Mouse (Mus musculus): ENCODE results near the gene Sbds. TPM values are rescaled to one million over a fixed set of nuclear protein-coding genes. Genes with fewer than 3 reads are reported as not detected.

The Sbds gene
- polyA plus RNA-seq, 2 experiments, result 35.8 to 38.1 TPM

DNA sequence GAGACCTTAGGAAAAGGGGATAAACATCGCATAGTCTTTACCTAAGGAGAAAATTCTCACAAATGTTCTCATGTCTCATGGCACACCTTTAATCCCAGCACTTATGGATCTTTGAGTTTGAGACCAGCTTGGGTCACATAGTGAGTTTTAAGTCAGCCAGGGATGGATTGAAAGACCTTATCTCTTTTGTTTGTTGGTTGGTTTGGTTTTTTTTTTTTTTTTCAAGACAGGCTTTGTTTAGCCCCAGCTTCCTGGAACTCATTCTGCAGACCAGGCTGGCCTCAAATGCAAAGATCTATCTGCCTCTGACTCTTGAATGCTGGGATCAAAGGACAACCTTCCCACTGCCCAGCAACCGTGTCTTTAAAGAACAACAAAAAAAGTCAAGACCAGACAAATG lies 34.0 kb downstream of the Sbds start:
- Histone ChIP-seq H3K9ac (replicated peaks) (peak overlapping the region; percentile 91), H3K4me2 (ENCODE audit: low read depth) (peak overlapping the region; percentile 96), H3K4me1 (replicated peaks; ENCODE audit: control insufficient read depth in 2 of 2, insufficient read depth in 2 of 2, low read length in 1 of 2) (peaks cover 18 to 19% of the 10 kb centered on the region in 2 experiments), H3K9me3 (ENCODE audit: control insufficient read depth, low read length) (no peaks in the 10 kb centered on the region), H3K27ac (no peak overlapping the region; the same call in none of the 2 replicates), H3K36me3 (replicated peaks; ENCODE audit: control insufficient read depth, insufficient read depth, low read depth) (peaks cover 6% of the 10 kb centered on the region; the same call in 1 of the 2 replicates), H3K27me3 (ENCODE audit: control insufficient read depth, insufficient read depth, low read length) (no peaks in the 10 kb centered on the region), H3K4me3 (ENCODE audit: insufficient read depth in 1 of 2, low read depth in 2 of 2, low read length in 2 of 2) (peak overlapping the region; percentile 88 to 99; a peak in 3 of 4 replicates)
- DNase-seq (ENCODE audit: low read depth in 3 of 3, low spot score in 3 of 3) (no peak), ATAC-seq (ENCODE audit: insufficient read depth) (no peak)
- no peak for TF ChIP-seq CTCF (IDR thresholded peaks at IDR 0.05; ENCODE audit: low read depth)
- TF ChIP-seq EP300 (IDR thresholded peaks at IDR 0.05; ENCODE audit: low read depth), result no peak
- WGBS (ENCODE audit: insufficient replicate concordance), result 50% methylated on average over 2 of the region's 2 CpGs

GRCm38 (mm10) chr5:130218336-130218735 lies 37.0 kb downstream of the Sbds start:
- ATAC-seq (ENCODE audit: insufficient read depth) (no peak), DNase-seq (ENCODE audit: low read depth in 3 of 3, low spot score in 3 of 3) (no peak)
- peaks cover under 1% of the 10 kb centered on the region; the same call in 1 of the 2 replicates for H3K36me3 ChIP-seq (replicated peaks; ENCODE audit: control insufficient read depth, insufficient read depth, low read depth)
- no peaks in the 10 kb centered on the region for H3K9me3 ChIP-seq (ENCODE audit: control insufficient read depth, low read length)
- 83% methylated on average over 5 of the region's 5 CpGs for WGBS (ENCODE audit: insufficient replicate concordance)
- peaks cover 11 to 12% of the 10 kb centered on the region in 2 experiments for H3K4me1 ChIP-seq (replicated peaks; ENCODE audit: control insufficient read depth in 2 of 2, insufficient read depth in 2 of 2, low read length in 1 of 2)
- no peak overlapping the region for H3K27ac ChIP-seq
- H3K4me3 ChIP-seq (ENCODE audit: insufficient read depth in 1 of 2, low read depth in 2 of 2, low read length in 2 of 2), result no peak overlapping the region
- H3K9ac ChIP-seq (replicated peaks), result no peak overlapping the region
- H3K27me3 ChIP-seq (ENCODE audit: control insufficient read depth, insufficient read depth, low read length), result no peaks in the 10 kb centered on the region
- no peak overlapping the region for H3K4me2 ChIP-seq (ENCODE audit: low read depth)
- TF ChIP-seq CTCF (IDR thresholded peaks at IDR 0.05; ENCODE audit: low read depth), result no peak
- TF ChIP-seq EP300 (IDR thresholded peaks at IDR 0.05; ENCODE audit: low read depth), result no peak

DNA sequence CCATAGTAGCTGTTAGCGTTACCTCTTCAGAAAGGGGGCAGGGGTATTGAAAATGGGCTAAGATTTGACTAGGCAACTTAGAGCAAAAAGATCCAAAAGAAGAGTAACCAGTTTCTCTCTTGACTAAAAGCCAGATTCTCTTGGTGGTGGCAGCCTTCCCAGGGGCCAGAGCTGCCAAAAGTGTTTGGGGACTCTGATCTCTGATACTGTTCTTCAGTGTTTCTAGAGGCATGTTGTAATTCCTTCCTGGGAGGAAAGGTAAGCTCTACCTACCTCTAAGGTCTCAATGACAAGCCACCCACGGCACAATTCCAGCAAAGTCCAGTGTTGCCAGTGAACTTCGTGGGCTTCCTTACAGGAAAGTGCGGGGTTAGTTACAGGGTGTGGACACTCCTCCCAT lies 37.9 kb downstream of the Sbds start:
- Histone ChIP-seq H3K9ac (replicated peaks) (no peak overlapping the region), H3K36me3 (replicated peaks; ENCODE audit: control insufficient read depth, insufficient read depth, low read depth) (peaks cover 8% of the 10 kb centered on the region; the same call in 1 of the 2 replicates), H3K4me2 (ENCODE audit: low read depth) (no peak overlapping the region), H3K27me3 (ENCODE audit: control insufficient read depth, insufficient read depth, low read length) (no peaks in the 10 kb centered on the region), H3K4me3 (ENCODE audit: insufficient read depth in 1 of 2, low read depth in 2 of 2, low read length in 2 of 2) (no peak overlapping the region), H3K9me3 (ENCODE audit: control insufficient read depth, low read length) (no peaks in the 10 kb centered on the region), H3K27ac (no peak overlapping the region), H3K4me1 (replicated peaks; ENCODE audit: control insufficient read depth in 2 of 2, insufficient read depth in 2 of 2, low read length in 1 of 2) (peaks cover 8 to 9% of the 10 kb centered on the region in 2 experiments)
- DNase-seq (ENCODE audit: low read depth in 3 of 3, low spot score in 3 of 3), result no peak
- WGBS (ENCODE audit: insufficient replicate concordance), result 80% methylated on average over 4 of the region's 4 CpGs
- no peak for ATAC-seq (ENCODE audit: insufficient read depth)
- TF ChIP-seq EP300 (IDR thresholded peaks at IDR 0.05; ENCODE audit: low read depth) (no peak), CTCF (IDR thresholded peaks at IDR 0.05; ENCODE audit: low read depth) (no peak)

DNA sequence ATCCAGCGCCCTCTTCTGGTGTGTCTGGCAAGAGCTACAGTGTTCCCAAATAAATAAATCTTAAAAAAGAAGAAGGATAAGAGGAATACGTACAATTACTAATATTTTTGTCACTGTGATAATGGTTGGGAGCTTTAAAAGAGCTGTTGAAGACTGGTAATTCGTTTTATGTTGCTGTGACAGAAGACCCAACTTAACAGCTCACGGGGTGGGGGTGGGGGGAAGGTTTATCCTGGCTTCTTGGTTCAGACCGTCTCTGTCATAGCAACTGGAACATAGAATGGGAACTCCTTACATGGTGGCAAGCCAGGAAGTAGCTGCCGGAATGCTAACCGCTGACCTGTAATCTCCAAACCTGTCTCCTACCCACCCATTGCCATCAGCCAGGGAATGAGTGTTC lies 38.5 kb downstream of the Sbds start, which contains the start of gene Tmem248:
TSS of gene Tmem248 (plus strand) at position 301 of the 400 bp plus-strand sequence.
- no peak for ATAC-seq (ENCODE audit: insufficient read depth)
- Histone ChIP-seq H3K4me1 (replicated peaks; ENCODE audit: control insufficient read depth in 2 of 2, insufficient read depth in 2 of 2, low read length in 1 of 2) (peaks cover 7 to 9% of the 10 kb centered on the region in 2 experiments), H3K9ac (replicated peaks) (no peak within 1 kb of the TSS), H3K27ac (no peak within 1 kb of the TSS), H3K27me3 (ENCODE audit: control insufficient read depth, insufficient read depth, low read length) (no peaks in the 10 kb centered on the region), H3K4me3 (ENCODE audit: insufficient read depth in 1 of 2, low read depth in 2 of 2, low read length in 2 of 2) (no peak within 1 kb of the TSS), H3K9me3 (ENCODE audit: control insufficient read depth, low read length) (no peaks in the 10 kb centered on the region), H3K4me2 (ENCODE audit: low read depth) (no peak within 1 kb of the TSS), H3K36me3 (replicated peaks; ENCODE audit: control insufficient read depth, insufficient read depth, low read depth) (peaks cover 13% of the 10 kb centered on the region)
- WGBS (ENCODE audit: insufficient replicate concordance), result 72% methylated on average over 7 of the region's 7 CpGs
- DNase-seq (ENCODE audit: low read depth in 3 of 3, low spot score in 3 of 3), result no peak
- TF ChIP-seq EP300 (IDR thresholded peaks at IDR 0.05; ENCODE audit: low read depth) (no peak), CTCF (IDR thresholded peaks at IDR 0.05; ENCODE audit: low read depth) (no peak)

DNA sequence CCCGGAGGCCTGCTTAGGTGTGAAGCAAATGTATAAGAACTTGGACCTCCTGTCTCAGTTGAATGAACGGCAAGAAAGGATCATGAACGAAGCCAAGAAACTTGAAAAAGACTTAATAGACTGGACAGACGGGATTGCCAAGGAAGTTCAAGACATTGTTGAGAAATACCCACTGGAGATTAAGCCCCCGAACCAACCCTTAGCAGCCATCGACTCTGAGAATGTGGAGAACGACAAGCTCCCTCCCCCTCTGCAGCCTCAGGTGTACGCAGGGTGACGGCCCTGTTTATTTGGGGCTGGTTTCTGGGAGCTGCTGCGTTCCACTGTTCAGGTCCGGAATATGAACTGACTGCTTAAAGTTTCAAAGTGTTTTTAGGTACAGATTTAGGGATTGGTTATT lies 42.4 kb downstream of the Sbds start:
- no peak overlapping the region for H3K9ac ChIP-seq (replicated peaks)
- no peak for TF ChIP-seq CTCF (IDR thresholded peaks at IDR 0.05; ENCODE audit: low read depth)
- no peak for TF ChIP-seq EP300 (IDR thresholded peaks at IDR 0.05; ENCODE audit: low read depth)
- H3K4me3 ChIP-seq (ENCODE audit: insufficient read depth in 1 of 2, low read depth in 2 of 2, low read length in 2 of 2), result no peak overlapping the region
- H3K4me1 ChIP-seq (replicated peaks; ENCODE audit: control insufficient read depth in 2 of 2, insufficient read depth in 2 of 2, low read length in 1 of 2), result no peaks in the 10 kb centered on the region
- H3K27ac ChIP-seq, result no peak overlapping the region
- peaks cover 46% of the 10 kb centered on the region for H3K36me3 ChIP-seq (replicated peaks; ENCODE audit: control insufficient read depth, insufficient read depth, low read depth)
- H3K9me3 ChIP-seq (ENCODE audit: control insufficient read depth, low read length), result no peaks in the 10 kb centered on the region
- WGBS (ENCODE audit: insufficient replicate concordance), result 85% methylated on average over 11 of the region's 11 CpGs
- H3K4me2 ChIP-seq (ENCODE audit: low read depth), result no peak overlapping the region
- DNase-seq (ENCODE audit: low read depth in 3 of 3, low spot score in 3 of 3) (no peak), ATAC-seq (ENCODE audit: insufficient read depth) (no peak)
- H3K27me3 ChIP-seq (ENCODE audit: control insufficient read depth, insufficient read depth, low read length), result no peaks in the 10 kb centered on the region
